Mouse (Mus musculus) frontal cortex, postnatal 25 days (tissue): ENCODE results near the gene Igf1r.

Source experiments
- DNase-seq, 2 experiments: peaks; one replicate each; pipeline ENCODE4 v3.0.0; 2022; ENCODE audit warnings: low spot score in 2 of 2

Igf1r gene

GRCm38 (mm10) chr7:67957376-67957775 is 4.7 kb downstream of the Igf1r start:
- no peak for DNase-seq

GRCm38 (mm10) chr7:67958045-67958444 is 5.4 kb downstream of the Igf1r start:
- no peak for DNase-seq

GRCm38 (mm10) chr7:67960701-67961100 is 8.1 kb downstream of the Igf1r start:
- DNase-seq: no peak

- peak; percentile 65 to 70 for DNase-seq
These were observed 9.1 kb downstream of the Igf1r start for GRCm38 (mm10) chr7:67961567-67962267.

- DNase-seq: no peak
These were observed 11.1 kb downstream of the Igf1r start for GRCm38 (mm10) chr7:67963691-67964090.

GRCm38 (mm10) chr7:67968394-67968793 is 15.8 kb downstream of the Igf1r start:
- no peak for DNase-seq

GRCm38 (mm10) chr7:67969076-67969475 is 16.4 kb downstream of the Igf1r start:
- DNase-seq: no peak

GRCm38 (mm10) chr7:67973180-67974014 is 20.8 kb downstream of the Igf1r start:
- no peak for DNase-seq

- DNase-seq: no peak
These were observed 29.3 kb downstream of the Igf1r start for GRCm38 (mm10) chr7:67981956-67982355.

- no peak for DNase-seq
These were observed 30.2 kb downstream of the Igf1r start for GRCm38 (mm10) chr7:67982809-67983208.

- no peak for DNase-seq
These were observed 30.8 kb downstream of the Igf1r start for GRCm38 (mm10) chr7:67983451-67983850.

GRCm38 (mm10) chr7:67985003-67985416 is 32.4 kb downstream of the Igf1r start:
- DNase-seq: no peak

GRCm38 (mm10) chr7:67985511-67985910 is 32.9 kb downstream of the Igf1r start:
- no peak for DNase-seq

- no peak for DNase-seq
These were observed 33.6 kb downstream of the Igf1r start for GRCm38 (mm10) chr7:67986277-67986676.

GRCm38 (mm10) chr7:67986816-67987215 is 34.2 kb downstream of the Igf1r start:
- DNase-seq: no peak

- no peak for DNase-seq
These were observed 36.7 kb downstream of the Igf1r start for GRCm38 (mm10) chr7:67989376-67989775.

GRCm38 (mm10) chr7:67993614-67994013 is 41.0 kb downstream of the Igf1r start:
- no peak for DNase-seq

GRCm38 (mm10) chr7:67994346-67994858 is 41.8 kb downstream of the Igf1r start:
- DNase-seq: no peak

- DNase-seq: no peak
These were observed 42.6 kb downstream of the Igf1r start for GRCm38 (mm10) chr7:67995276-67995675.

GRCm38 (mm10) chr7:67996202-67996960 is 43.8 kb downstream of the Igf1r start:
- DNase-seq: no peak

GRCm38 (mm10) chr7:68001269-68001668 is 48.6 kb downstream of the Igf1r start:
- DNase-seq: no peak

GRCm38 (mm10) chr7:68006074-68006473 is 53.4 kb downstream of the Igf1r start:
- DNase-seq: no peak
